Mouse (Mus musculus) Patski (cell line): ENCODE results near the gene Kif23. TPM values are rescaled to one million over a fixed set of nuclear protein-coding genes. Genes with fewer than 3 reads are reported as not detected.

Experiments used
- ATAC-seq: fragments of 100-300 bp; one replicate; pipeline ENCODE4 v1.8.0; 2021
- CTCF ChIA-PET: fragments of 350-600 bp; sonication (Branson Sonifier 250); formaldehyde crosslinking; loops from one replicate; lab custom pipeline; 2022; ENCODE audit warnings: inconsistent platforms; lab: Charles Lee
- POLR2A ChIA-PET: fragments of 350-600 bp; sonication (Branson Sonifier 250); formaldehyde crosslinking; loops from one replicate; lab custom pipeline; 2022; ENCODE audit warnings: antibody characterized with exemption, inconsistent platforms; lab: Charles Lee
- DNase-seq: peaks from one replicate; pipeline ENCODE4 v3.0.0-alpha.2; 2011; ENCODE audit warnings: low read depth, low spot score
- H3K27me3 ChIP-seq: fragments of 371-371 bp; one replicate; pipeline ENCODE4 v1.5.1; 2021
- CTCF ChIP-seq: fragments of 100-300 bp; IDR thresholded peaks from one replicate; pipeline ENCODE4 v1.5.1; 2021
- in situ Hi-C: fragments of 300-500 bp; cut with MboI; formaldehyde crosslinking; loops from 3 replicates; pipeline ENCODE4 v1.11.1; 2018; ENCODE audit warnings: low pct_unique_long_range_greater_than_20kb, mixed read lengths
- polyA plus RNA-seq: library from polyadenylated mRNA; unstranded; gene quantifications from one replicate; pipeline ENCODE4 v1.2.3, GENCODE M21; 2021

Kif23 gene
- polyA plus RNA-seq, 1 experiment from 2014 or later, result 76.6 TPM

DNA sequence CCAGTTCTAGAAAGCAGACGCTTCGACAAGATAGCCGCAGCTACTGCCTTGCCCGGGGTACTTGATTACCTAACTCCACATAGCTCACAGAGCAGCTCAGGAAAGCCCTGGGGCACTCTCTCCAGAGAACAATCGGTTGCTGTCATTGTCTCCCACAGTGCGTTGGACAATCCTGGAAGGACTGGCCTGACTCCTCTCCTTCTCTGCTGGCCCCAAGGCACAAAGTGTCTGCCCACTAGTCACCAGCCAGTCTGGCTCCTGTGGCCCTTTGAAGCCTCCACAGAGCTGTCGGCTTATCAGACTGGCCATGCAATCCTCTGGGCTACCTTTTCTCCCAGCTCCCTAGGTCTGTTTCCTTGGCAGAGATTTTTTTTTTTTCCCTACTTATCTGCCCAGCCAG, 5.7 kb upstream of the Kif23 start:
- CTCF ChIA-PET, result interaction anchor here (1.4 kb wide), 1 partner anchor 33 kb away, joined by 3 read pairs; no protein-coding TSS in a partner anchor

DNA sequence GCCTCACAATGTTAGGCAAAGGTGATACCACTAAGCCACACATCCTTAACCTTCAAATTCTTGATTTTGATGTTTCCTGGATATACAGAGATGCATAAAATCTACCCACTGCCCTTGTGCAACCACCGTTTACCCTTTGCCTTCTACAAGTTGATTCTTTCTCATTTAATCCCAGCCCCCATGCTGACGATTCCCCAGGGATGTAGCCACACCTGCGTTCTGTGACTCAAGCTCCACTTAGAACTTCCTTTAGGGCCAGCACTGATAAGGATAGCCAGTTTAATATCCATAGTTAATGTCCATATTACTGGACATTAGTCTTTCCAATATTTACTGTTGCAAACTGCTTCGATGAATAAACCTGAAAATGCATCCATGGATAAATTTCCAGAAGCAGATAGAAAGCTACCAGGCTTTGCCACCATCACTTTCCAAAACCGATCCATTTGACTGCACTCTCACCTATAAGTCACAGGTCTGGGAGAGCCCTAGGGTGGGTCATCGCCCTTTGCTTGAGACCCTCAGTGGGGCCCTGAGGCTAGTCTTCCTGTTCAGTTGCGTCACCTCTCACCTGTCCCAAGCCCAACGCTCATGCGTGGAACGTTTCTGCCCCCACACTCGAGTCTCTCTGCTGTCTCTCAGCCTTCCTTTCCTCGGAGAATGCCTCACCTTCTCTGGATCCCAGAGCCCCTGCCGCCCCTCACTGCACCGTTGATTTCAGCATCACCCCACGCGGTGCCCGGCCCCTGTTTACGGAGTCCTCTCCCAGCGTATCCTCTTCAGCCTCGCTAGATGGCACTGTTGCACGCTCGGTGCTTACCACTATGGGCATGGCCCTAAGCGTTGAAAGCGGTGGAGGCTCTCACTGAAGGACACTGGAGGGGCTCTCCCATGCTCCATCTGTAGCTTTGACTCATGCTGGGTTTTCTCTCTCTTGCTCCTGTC, 1.1 kb upstream of the Kif23 start:
- ATAC-seq (peak; percentile 45), DNase-seq (peak; percentile 64)
- in situ Hi-C loops, result loop anchor here (5.0 kb wide), 1 partner anchor 295 kb away; no protein-coding TSS in a partner anchor
- POLR2A ChIA-PET, result interaction anchor here (0.6 to 0.9 kb wide), 4 partner anchors 37 to 291 kb away, joined by 3 to 5 read pairs (median 4); no protein-coding TSS in a partner anchor
- H3K27me3 ChIP-seq, result no peaks in the 10 kb centered on the region
- peak; percentile 97 for TF ChIP-seq CTCF
- CTCF ChIA-PET, result interaction anchor here (0.5 to 2.2 kb wide), 10 partner anchors 15 to 302 kb away, joined by 3 to 10 read pairs (median 5); no protein-coding TSS in a partner anchor

More for the DNA sequence above, 5.7 kb upstream of the Kif23 start:
- DNase-seq, result no peak
- POLR2A ChIA-PET, result no interaction called here
- no peaks in the 10 kb centered on the region for H3K27me3 ChIP-seq
- in situ Hi-C loops, result no loop called here
- no peak for TF ChIP-seq CTCF
- ATAC-seq, result no peak

DNA sequence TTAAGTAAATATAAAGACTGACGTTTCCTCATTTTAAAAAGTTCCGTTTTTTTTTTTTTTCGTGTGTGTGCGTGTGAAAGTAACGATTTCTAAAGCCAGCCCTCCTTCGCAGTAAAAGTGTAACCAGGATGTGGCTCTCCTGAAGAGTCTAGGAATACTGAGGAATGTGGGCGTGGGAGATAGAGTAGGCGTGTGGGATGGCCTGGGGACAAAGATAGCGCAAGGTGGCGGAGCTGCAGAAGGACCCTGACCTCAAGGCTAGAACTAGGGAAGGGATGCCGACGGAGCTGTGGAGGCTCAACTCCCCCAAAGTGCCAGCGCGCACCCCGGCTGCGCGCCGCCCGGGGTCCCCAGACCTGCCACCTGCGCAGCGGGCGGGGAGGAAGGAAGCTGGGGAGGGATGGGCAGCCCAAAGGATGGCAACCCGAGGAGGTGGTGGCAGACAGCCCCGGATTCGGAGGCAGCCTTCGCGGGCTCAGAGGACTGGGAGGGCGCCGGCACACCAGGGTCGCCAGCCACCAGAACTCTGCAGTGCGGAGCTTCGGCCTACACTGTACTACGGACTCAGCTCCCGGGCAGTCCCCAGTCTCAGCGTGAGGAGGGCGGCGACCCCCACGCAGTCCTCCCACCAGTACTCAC, 482 bp downstream of the Kif23 start:
- no peak for DNase-seq
- in situ Hi-C loops, result loop anchor here (5.0 kb wide), 1 partner anchor 296 kb away; no protein-coding TSS in a partner anchor
- POLR2A ChIA-PET, result interaction anchor here (1.5 kb wide), 1 partner anchor 32 kb away, joined by 4 read pairs; the partner anchor contains the start of gene Rplp1
- CTCF ChIA-PET, result interaction anchor here (2.0 to 2.1 kb wide), 2 partner anchors 32 to 104 kb away, joined by 5 read pairs; no protein-coding TSS in a partner anchor
- ATAC-seq, result peak; percentile 31
- no peaks in the 10 kb centered on the region for H3K27me3 ChIP-seq
- no peak for TF ChIP-seq CTCF

DNA sequence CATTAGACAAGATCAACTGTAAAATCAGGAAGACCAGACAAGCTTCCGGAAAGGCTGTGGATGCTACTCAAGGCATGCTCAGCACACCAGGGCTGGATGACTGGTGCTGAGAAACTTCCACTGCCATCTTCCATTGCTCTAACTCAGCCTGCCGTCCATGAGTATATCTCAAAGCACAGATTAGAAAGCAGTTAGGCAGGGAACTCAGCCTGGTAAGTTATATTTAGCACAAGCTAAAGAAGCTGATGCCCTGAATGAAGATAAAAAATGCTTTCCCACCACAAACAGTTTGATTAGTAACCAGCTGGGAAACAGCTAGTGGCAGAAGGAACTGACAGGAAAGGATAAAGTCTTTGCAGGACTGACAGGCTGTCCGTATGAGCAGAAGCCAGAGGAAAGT, 5.5 kb downstream of the Kif23 start:
- TF ChIP-seq CTCF, result no peak
- no peak for ATAC-seq
- CTCF ChIA-PET, result interaction anchor here (0.5 to 1.5 kb wide), 4 partner anchors 21 to 141 kb away, joined by 3 to 4 read pairs (median 4); no protein-coding TSS in a partner anchor
- in situ Hi-C loops, result no loop called here
- POLR2A ChIA-PET, result interaction anchor here (1.6 kb wide), 1 partner anchor 27 kb away, joined by 3 read pairs; the partner anchor contains the start of gene Rplp1
- DNase-seq, result no peak
- no peaks in the 10 kb centered on the region for H3K27me3 ChIP-seq

DNA sequence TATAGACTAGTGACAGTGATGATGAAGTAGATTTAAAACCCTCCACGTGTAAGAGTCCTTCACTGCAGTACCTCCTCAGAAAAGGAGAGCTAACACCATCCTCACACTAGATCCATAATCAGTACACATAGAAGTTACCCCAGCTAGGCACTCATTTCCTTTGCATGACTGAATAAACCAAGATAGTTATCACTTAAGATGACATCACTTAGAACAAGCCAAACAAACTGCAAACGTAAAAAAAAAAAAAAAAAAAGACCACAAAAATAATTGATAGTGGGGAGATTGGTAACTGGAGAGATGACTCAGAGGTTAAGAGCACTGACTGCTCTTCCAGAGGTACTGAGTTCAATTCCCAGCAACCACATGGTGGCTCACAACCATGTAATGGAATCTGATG, 13.2 kb downstream of the Kif23 start:
- in situ Hi-C loops, result no loop called here
- CTCF ChIA-PET, result no interaction called here
- TF ChIP-seq CTCF, result no peak
- DNase-seq (no peak), ATAC-seq (no peak)
- POLR2A ChIA-PET, result no interaction called here
- H3K27me3 ChIP-seq, result no peaks in the 10 kb centered on the region

DNA sequence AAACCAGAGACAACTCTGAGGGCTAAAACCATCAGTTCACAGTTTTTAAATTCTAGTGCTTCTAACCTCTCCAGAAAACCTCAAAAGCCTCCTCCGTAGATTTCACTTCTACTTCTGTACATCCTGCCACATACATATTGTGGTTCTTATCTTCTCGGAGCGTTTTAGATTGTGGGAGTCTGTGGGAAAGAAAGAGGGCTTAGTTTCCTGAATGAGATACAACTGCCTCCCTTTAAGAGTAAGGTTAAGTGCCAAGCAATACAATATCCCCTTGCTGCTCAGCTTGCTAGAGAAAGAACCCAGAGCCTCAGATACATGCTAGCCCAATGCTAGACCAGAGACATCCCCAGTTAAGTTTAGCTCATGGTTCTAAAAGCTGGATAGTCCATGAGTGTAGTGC, 14.6 kb downstream of the Kif23 start:
- no peak for ATAC-seq
- in situ Hi-C loops, result no loop called here
- CTCF ChIA-PET, result no interaction called here
- TF ChIP-seq CTCF, result no peak
- no peak for DNase-seq
- POLR2A ChIA-PET, result no interaction called here
- H3K27me3 ChIP-seq, result no peaks in the 10 kb centered on the region

DNA sequence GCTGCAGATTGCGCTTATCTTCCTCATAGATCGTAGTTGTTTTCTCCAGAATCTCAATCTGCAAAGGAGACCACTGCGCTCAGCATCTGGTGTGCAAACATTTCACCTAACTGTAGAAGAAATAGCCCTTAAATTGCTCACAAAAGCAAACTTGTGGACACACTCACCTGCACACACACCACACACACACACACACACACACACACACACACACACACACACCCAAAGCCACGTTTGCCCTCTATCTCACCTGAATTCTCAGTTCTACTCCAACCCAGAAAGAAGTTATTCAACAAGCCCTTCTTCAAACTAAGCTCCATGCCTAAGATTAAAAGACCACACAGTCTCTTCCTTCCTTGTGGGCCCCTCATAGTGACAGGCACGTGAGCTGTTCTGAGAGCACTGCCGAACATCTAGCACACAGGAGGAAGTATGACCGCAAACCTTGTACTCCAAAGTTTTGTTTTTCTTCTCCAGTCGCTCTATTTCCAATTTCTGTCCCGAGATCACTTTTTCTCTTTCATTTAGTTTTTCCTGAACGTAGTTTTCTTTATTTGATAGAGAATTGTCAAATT, 21.4 kb downstream of the Kif23 start:
- H3K27me3 ChIP-seq, result no peaks in the 10 kb centered on the region
- POLR2A ChIA-PET, result no interaction called here
- no peak for TF ChIP-seq CTCF
- in situ Hi-C loops, result no loop called here
- ATAC-seq (no peak), DNase-seq (no peak)
- CTCF ChIA-PET, result interaction anchor here (1.8 kb wide), 1 partner anchor 10 kb away, joined by 5 read pairs; no protein-coding TSS in a partner anchor

DNA sequence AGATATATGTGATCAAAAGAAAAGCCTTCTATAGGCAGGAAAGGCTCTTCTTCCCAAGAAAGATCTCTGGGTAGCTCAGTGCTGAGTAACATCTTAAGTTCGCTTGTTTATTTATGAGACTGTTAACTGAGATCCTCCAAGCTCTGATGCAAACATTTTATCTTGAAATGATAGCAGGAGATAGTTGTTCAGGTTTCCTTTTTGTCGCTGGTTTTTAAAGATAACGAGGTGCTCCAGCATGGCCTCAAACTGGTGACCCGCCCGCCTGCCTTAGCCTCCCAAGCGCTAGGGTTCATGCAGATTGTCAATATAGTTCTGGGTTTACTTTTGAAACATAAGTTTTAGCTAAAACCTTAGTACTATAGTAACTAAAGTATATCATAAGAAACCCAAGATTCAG, 26.2 kb downstream of the Kif23 start:
- POLR2A ChIA-PET, result interaction anchor here (0.6 kb wide), 1 partner anchor 898 kb away, joined by 3 read pairs; no protein-coding TSS in a partner anchor
- no peak for DNase-seq
- H3K27me3 ChIP-seq, result no peaks in the 10 kb centered on the region
- no peak for ATAC-seq
- no peak for TF ChIP-seq CTCF
- in situ Hi-C loops, result no loop called here
- CTCF ChIA-PET, result interaction anchor here (0.7 to 1.4 kb wide), 3 partner anchors 10 to 17 kb away, joined by 3 read pairs; no protein-coding TSS in a partner anchor

DNA sequence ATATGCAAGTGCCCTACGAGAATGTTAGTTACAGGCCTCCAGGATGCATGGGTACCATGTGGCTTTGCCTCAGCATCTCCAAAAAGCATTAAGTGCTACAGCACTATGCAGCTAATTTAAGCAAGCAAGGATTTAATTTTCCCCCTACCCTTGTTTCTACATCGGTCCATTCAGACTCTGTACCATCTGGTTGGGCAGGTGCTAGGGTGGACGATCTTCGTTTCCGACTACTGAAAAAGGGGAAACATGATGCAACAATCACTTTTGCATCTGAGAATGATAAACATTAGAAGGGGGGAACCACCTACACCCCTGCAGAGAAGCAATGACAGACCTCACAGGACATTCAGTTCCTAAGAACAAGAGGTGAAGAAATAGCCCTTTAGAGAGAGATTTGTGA, 27.1 kb downstream of the Kif23 start:
- TF ChIP-seq CTCF, result no peak
- DNase-seq (no peak), ATAC-seq (no peak)
- ChIA-PET POLR2A (no interaction called here), CTCF (no interaction called here)
- in situ Hi-C loops, result no loop called here
- no peaks in the 10 kb centered on the region for H3K27me3 ChIP-seq

DNA sequence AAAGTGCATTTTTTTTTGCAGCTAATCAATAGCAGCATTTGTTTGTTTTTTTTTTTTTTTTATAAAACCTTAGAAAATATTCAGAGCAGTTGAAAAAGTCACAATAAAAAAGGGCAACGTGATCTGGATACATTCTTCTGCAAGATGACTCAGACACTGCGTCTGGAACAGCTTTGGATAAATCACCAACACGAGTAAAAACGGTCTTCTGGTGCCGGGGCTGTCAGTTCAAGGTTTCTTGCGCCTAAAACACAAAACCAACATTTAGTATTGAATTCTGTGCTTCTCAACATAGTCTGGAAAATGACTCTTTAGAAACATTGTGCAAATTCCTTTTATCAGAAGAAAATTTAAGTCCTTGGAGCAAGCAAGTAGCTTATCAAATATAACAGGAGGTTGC, 29.1 kb downstream of the Kif23 start:
- POLR2A ChIA-PET, result no interaction called here

More for the DNA sequence above, 29.1 kb downstream of the Kif23 start:
- ATAC-seq (no peak), DNase-seq (no peak)
- no peaks in the 10 kb centered on the region for H3K27me3 ChIP-seq
- CTCF ChIA-PET, result no interaction called here
- in situ Hi-C loops, result no loop called here
- TF ChIP-seq CTCF, result no peak
